Mouse (Mus musculus): ENCODE data around the gene Rpusd4.

The Rpusd4 gene

GRCm38 (mm10) chr9:35267146-35267975 is at the start of gene Rpusd4, which contains the start of gene Fam118b:
TSS of gene Rpusd4 (plus strand) at chr9:35267865.
TSS of gene Fam118b (minus strand) at chr9:35267805.
- DNase-seq = peak; percentile 94

- DNase-seq = no peak
These were observed 49.7 kb upstream of the Rpusd4 start for GRCm38 (mm10) chr9:35217963-35218362.

GRCm38 (mm10) chr9:35223466-35223865 is 44.2 kb upstream of the Rpusd4 start:
- no peak for DNase-seq

- DNase-seq = no peak
These were observed 39.0 kb upstream of the Rpusd4 start for GRCm38 (mm10) chr9:35228671-35229070.

GRCm38 (mm10) chr9:35235996-35236395 is 31.7 kb upstream of the Rpusd4 start:
- DNase-seq = no peak

GRCm38 (mm10) chr9:35238371-35238770 is 29.3 kb upstream of the Rpusd4 start:
- no peak for DNase-seq

GRCm38 (mm10) chr9:35238915-35239571 is 28.6 kb upstream of the Rpusd4 start:
- DNase-seq = no peak

- DNase-seq = no peak
These were observed 27.9 kb upstream of the Rpusd4 start for GRCm38 (mm10) chr9:35239734-35240133.

- DNase-seq = no peak
These were observed 20.3 kb upstream of the Rpusd4 start for GRCm38 (mm10) chr9:35247405-35247804.

- no peak for DNase-seq
These were observed 18.2 kb upstream of the Rpusd4 start for GRCm38 (mm10) chr9:35249476-35249875.

- no peak for DNase-seq
These were observed 10.3 kb upstream of the Rpusd4 start for GRCm38 (mm10) chr9:35257365-35257764.

- DNase-seq = no peak
These were observed 5.2 kb upstream of the Rpusd4 start for GRCm38 (mm10) chr9:35262418-35262817.

- no peak for DNase-seq
These were observed 4.2 kb upstream of the Rpusd4 start for GRCm38 (mm10) chr9:35263431-35263830.

GRCm38 (mm10) chr9:35264509-35264908 is 3.2 kb upstream of the Rpusd4 start:
- DNase-seq = no peak

- peak; percentile 17 for DNase-seq
These were observed 481 bp downstream of the Rpusd4 start for GRCm38 (mm10) chr9:35267976-35268715.

- DNase-seq = no peak
These were observed 10.2 kb downstream of the Rpusd4 start for GRCm38 (mm10) chr9:35277855-35278365.

GRCm38 (mm10) chr9:35278451-35278850 is 10.8 kb downstream of the Rpusd4 start:
- DNase-seq = no peak

GRCm38 (mm10) chr9:35282006-35282850 is 14.6 kb downstream of the Rpusd4 start:
- DNase-seq = peak; percentile 50

- DNase-seq = no peak
These were observed 15.2 kb downstream of the Rpusd4 start for GRCm38 (mm10) chr9:35282851-35283200.

GRCm38 (mm10) chr9:35283415-35284069 is 15.9 kb downstream of the Rpusd4 start:
- DNase-seq = no peak

- DNase-seq = no peak
These were observed 16.7 kb downstream of the Rpusd4 start for GRCm38 (mm10) chr9:35284351-35284750.

GRCm38 (mm10) chr9:35286351-35286750 is 18.7 kb downstream of the Rpusd4 start:
- no peak for DNase-seq

Measured in thymus, postnatal 14 days (tissue).